Mouse (Mus musculus) heart, postnatal 36 days (tissue): Measurements from ENCODE around the gene Asic3. TPM values are rescaled to one million over a fixed set of nuclear protein-coding genes. Genes with fewer than 3 reads are reported as not detected.
A peak's percentile ranks its signal among the peaks of the same experiment; 100 is the strongest.
"Not testable (repeated sequence)": the region's sequence is repeated elsewhere in the genome, so short reads cannot be mapped to it uniquely, and the experiment has no call there.

Source experiments
- DNase-seq, 2 experiments: peaks; one replicate each; pipeline ENCODE4 v3.0.0; 2021 to 2022
- intact Hi-C: fragments of 180-260 bp; cut with DNase I; formaldehyde crosslinking; loops from one replicate; pipeline ENCODE4 v1.15.1; 2025
- total RNA-seq, 2 experiments: library from RNA; stranded (reverse); gene quantifications; 2 replicates each; pipeline ENCODE4 v1.2.3; 2021

Asic3 gene
- total RNA-seq, 2 experiments from 2014 or later: not detected

GRCm38 (mm10) chr5:24387264-24388241 lies 25.6 kb upstream of the Asic3 start:
- intact Hi-C loops: no loop called here
- peak; percentile 72 to 75 for DNase-seq

- no peak for DNase-seq
- intact Hi-C loops: no loop called here
Observed at GRCm38 (mm10) chr5:24388246-24388915, 24.8 kb upstream of the Asic3 start.

GRCm38 (mm10) chr5:24389011-24389657 lies 24.1 kb upstream of the Asic3 start:
- no peak for DNase-seq
- intact Hi-C loops: no loop called here

- intact Hi-C loops: no loop called here
- DNase-seq: no peak
Observed at GRCm38 (mm10) chr5:24389658-24390020, 23.6 kb upstream of the Asic3 start.

GRCm38 (mm10) chr5:24391864-24392263 lies 21.3 kb upstream of the Asic3 start, which contains the start of gene Atg9b:
Atg9b (minus strand) TSS chr5:24392143.
- intact Hi-C loops: loop anchor here (2.0 kb wide), 1 partner anchor 31 kb away; no protein-coding TSS in a partner anchor
- no peak for DNase-seq

GRCm38 (mm10) chr5:24392724-24393123 lies 20.5 kb upstream of the Asic3 start:
- intact Hi-C loops: loop anchor here (2.0 kb wide), 1 partner anchor 32 kb away; no protein-coding TSS in a partner anchor

GRCm38 (mm10) chr5:24393392-24393997 lies 19.7 kb upstream of the Asic3 start, which contains the start of gene Abcb8:
Abcb8 (plus strand) TSS chr5:24393663.
- intact Hi-C loops: loop anchor here (2.0 kb wide), 1 partner anchor 33 kb away; no protein-coding TSS in a partner anchor
- peak; percentile 84 to 86 for DNase-seq

More at GRCm38 (mm10) chr5:24392724-24393123, 20.5 kb upstream of the Asic3 start:
- DNase-seq: no peak

GRCm38 (mm10) chr5:24394165-24394894 lies 18.9 kb upstream of the Asic3 start:
- peak; percentile 93 to 95 for DNase-seq
- intact Hi-C loops: no loop called here

GRCm38 (mm10) chr5:24396254-24396653 lies 16.9 kb upstream of the Asic3 start:
- DNase-seq: not testable (repeated sequence)
- intact Hi-C loops: loop anchor here (2.0 kb wide), 1 partner anchor 27 kb away; the partner anchor contains the start of genes Cdk5 and Slc4a2

GRCm38 (mm10) chr5:24399686-24400085 lies 13.5 kb upstream of the Asic3 start:
- DNase-seq: no peak
- intact Hi-C loops: no loop called here

- intact Hi-C loops: no loop called here
- no peak for DNase-seq
Observed at GRCm38 (mm10) chr5:24400362-24400761, 12.8 kb upstream of the Asic3 start.

GRCm38 (mm10) chr5:24400911-24401605 lies 12.1 kb upstream of the Asic3 start:
- intact Hi-C loops: no loop called here
- no peak for DNase-seq

- intact Hi-C loops: no loop called here
- no peak for DNase-seq
Observed at GRCm38 (mm10) chr5:24401969-24402368, 11.2 kb upstream of the Asic3 start.

GRCm38 (mm10) chr5:24404594-24405360 lies 8.4 kb upstream of the Asic3 start:
- intact Hi-C loops: no loop called here

GRCm38 (mm10) chr5:24405389-24405876 lies 7.8 kb upstream of the Asic3 start:
- DNase-seq: no peak
- intact Hi-C loops: no loop called here

More at GRCm38 (mm10) chr5:24404594-24405360, 8.4 kb upstream of the Asic3 start:
- DNase-seq: no peak

GRCm38 (mm10) chr5:24408651-24409050 lies 4.5 kb upstream of the Asic3 start:
- no peak for DNase-seq
- intact Hi-C loops: no loop called here

- DNase-seq: no peak
- intact Hi-C loops: no loop called here
Observed at GRCm38 (mm10) chr5:24409466-24409865, 3.7 kb upstream of the Asic3 start.

- intact Hi-C loops: no loop called here
- no peak for DNase-seq
Observed at GRCm38 (mm10) chr5:24412063-24412462, 1.1 kb upstream of the Asic3 start.
